Mouse (Mus musculus) cerebellum, postnatal 4 days (tissue): ENCODE data around the gene Parp14.
A peak's percentile ranks its signal among the peaks of the same experiment; 100 is the strongest.

Experiments
- DNase-seq, 2 experiments: peaks; one replicate each; pipeline ENCODE4 v3.0.0; 2022; ENCODE audit warnings: low spot score in 2 of 2, mixed read lengths in 1 of 2

Parp14 gene

DNA sequence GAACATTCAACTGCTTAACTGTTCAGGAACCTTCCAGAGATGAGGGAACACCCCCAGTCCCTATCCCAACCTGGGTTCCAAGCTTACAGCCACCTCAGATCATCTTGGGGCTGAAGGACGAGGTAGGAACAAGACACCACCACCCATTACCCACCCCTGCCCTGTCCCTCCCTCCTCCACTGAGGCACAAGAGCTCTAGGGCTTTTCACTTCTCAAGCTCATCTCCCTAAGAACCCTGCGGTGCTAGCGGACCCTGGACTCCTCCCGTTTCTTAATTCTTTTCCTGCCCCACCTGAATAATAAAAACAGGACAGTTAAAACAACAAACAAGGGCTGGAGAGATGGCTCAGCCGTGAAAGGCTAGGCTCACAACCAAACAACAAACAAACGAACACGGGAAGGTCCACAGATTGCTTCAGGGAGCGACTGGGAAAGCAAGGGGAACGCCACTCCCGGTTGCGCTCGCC lies 730 bp downstream of the Parp14 start:
- DNase-seq: no peak

DNA sequence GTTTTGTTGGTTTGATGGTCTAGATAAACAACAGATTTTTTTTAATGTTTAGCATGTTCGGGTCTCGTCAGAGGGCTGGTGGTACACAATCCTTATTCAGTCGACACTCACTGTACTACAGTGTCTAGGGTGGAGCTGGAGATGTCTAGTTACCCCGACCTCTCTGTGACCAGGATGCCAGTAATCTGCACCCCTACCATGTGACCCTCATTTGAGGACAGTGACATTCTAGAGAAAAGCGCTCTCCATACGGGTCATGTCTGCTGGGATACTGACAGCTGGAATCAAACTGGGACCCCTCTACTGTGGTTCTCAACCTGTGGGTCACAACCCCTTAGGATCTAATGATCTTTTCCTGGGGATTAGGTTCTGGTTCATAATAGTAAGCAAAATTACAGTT lies 1.7 kb downstream of the Parp14 start:
- DNase-seq: no peak

GRCm38 (mm10) chr16:35869126-35869525 lies 2.2 kb downstream of the Parp14 start:
- no peak for DNase-seq

DNA sequence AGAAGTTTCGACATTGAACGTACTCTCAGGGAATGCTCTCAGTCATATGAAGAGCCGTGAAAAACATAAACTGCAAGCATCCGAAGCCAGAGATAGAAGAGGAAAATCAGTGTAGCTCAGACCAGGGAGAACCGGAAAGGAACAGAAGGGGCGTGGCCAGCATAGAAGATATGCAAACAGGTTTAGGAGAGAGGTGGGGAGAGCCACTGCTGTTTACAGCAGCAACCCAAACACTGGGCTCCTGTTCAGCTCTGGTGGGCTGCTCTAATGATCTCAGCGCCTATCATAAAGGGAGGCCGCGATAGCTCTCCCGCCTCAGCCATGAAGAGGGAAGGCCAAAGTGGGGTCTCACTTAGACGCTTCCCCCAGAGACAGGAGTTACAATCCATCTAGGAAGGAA lies 3.6 kb downstream of the Parp14 start:
- no peak for DNase-seq

DNA sequence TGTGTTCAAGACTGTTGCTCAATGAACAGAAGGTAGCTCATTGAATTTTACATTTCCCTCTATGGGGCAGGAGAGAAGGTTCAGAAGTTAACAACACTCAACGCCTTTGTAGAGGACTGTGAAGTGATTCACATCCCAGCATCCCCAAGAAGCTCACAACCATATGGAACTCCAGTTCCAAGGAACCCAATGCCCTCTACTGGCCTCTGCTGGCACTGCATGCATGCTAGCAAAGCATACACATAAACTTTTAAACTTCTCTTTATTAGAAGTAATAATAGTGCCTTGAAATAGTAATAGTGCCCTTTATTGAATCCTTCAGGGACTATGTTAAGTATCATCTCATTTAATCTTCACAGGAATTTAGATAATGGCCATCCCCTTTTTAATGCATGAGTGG lies 9.3 kb downstream of the Parp14 start:
- DNase-seq: no peak

DNA sequence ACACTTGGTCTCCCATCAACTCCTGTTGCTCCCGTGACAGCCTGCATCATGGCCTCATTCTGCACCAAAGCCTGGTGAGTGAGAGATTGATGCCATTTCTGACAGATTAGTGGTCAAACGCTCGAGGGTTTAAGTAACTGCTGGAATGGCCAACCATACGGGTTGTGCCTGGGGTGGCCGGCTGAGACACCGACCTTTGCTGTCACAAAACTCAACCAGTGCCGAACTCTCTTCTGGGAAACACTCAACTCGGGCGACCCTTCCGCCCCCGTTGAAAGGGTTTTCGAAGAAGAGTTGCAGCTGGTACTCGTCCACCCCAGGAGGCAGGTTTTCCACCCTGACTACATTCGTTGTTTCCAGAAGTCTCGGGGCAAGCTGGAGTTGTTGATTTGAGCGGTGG lies 11.1 kb downstream of the Parp14 start:
- no peak for DNase-seq

DNA sequence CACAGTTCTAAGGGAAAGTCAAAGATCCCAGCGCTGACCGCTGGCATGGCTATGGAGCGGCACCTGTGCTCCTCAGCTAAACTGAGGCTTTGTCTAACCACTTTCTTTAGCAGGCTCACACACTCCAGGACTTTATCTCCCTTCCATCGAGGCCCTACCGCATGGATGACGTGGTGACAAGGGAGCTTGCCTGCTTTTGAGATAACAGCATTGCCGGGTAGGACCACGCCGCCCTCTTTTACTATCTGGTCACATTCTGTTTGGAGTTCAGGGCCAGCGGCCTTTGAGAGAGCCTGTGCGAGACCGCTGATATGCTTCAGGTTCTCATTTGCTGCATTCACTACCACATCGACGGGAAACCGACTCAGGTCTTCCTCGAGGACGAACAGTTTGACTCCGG lies 14.6 kb downstream of the Parp14 start:
- no peak for DNase-seq

DNA sequence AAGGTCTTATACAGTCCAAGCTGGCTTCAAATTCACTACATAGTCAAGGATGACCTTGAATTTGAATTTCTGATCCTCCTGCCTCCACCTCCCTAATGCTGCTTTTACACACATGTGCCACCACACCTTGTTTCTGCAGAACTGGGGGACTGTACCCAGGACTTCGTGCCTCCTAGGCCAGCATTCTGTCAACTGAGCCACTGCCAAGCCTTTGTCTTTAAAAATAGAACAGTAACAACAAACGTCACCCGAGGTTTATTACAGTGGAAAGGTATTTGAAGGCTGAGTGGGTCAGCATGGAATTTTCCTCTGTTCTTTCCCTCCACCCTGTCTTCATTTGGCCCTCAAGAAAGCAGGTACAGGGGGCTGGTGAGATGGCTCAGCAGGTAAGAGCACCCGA lies 15.5 kb downstream of the Parp14 start:
- no peak for DNase-seq

- DNase-seq: no peak
Observed at GRCm38 (mm10) chr16:35847138-35847537, 24.2 kb downstream of the Parp14 start.

DNA sequence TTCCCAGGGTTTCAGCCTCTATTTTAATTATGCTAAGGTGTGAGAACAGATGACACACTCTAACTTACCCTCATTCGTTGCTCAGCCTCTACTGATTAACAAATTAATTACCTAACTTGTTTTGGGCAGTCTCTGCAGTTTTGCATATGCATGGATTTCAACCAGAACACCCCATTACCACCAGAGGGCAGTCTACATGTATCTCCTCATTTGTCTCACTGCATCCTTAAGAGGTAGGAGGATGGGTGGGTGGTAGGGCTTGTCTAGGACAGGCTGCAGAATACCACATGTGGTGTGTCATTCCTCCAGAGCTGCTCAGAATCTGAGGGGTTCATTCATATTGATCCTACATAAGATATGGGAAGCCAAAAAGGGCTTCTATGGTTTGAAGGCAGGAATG lies 31.7 kb downstream of the Parp14 start:
- DNase-seq: no peak

GRCm38 (mm10) chr16:35834653-35835052 lies 36.7 kb downstream of the Parp14 start:
- DNase-seq: no peak

DNA sequence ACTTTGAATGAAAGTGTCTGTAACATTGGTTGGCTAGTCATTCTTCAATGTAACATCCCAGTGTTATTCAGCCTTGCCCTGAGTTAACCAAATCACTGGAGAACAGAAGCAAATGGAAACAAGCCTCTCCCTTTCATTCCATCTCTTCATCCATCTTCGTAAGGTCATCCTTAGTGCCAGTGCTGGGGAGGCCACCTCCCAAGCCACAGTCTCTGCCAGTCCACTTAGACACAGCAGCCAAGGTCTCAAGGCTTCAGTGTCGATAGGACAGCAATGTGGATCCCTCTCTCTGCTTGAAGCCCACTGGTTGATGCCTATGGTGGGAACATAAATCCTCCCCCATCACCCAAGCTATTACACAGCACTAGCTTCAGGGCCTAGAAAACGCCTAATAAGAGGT lies 38.4 kb downstream of the Parp14 start:
- no peak for DNase-seq

- no peak for DNase-seq
Observed at GRCm38 (mm10) chr16:35829999-35830398, 41.3 kb downstream of the Parp14 start.

DNA sequence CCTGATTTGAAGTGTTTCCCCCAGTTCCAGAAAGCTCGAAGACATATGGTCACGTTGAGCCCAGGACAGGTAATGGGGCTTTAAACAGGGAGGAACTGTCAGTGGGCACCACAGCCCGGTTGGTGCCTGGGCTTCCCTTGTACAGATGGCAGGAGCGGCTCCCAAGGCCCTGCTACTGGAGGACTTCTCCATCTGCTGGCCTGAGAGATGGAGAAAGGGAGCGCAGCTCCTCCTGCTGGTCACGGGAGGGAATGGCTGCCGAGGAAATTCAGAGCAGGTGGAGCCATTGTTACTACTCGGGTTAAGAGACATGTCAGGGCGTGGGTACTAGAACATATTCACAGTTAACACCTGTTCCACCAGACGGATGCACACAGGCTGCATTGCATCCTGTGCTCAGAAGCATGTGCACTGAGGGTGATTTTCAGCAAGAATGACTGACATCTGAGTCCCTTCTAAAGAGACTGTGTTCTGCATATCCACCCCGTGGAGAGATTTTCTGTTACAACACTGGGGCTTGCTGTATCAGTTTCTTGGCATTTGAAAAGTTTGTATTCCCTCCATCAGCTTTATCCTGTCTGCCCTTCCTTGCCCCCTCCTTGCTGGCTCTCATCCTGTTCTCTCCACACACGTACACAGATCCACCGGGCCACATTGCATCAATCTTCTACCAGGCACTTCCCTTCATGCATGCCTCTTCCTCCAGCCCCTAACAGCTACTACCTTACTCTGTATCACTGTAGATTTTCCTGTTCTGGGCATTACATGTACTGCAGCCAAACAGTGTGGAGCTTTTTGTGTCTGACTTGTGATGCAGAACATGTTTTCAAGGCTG lies 53.9 kb downstream of the Parp14 start:
- DNase-seq: peak; percentile 86 to 90

DNA sequence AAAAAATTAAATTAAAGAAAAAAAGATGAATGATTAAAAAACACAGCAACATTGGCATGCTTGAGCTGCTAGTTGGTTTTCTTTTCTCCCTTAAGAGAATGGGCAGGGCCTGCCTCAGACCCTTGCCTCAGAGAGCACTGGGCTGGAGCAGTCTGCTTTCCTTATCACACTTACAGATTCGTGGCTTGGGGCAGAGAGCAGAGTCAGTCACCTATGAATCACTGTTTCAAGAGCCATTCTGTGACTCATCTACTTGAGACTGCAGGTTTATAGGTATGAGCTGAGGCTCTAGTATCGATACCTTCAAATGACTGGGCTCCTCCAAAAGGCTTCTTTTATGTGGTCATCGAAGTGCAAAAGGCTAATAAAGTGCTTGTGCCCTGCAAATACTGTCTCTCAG lies 58.2 kb downstream of the Parp14 start:
- no peak for DNase-seq

- no peak for DNase-seq
Observed at GRCm38 (mm10) chr16:35808838-35809237, 62.5 kb downstream of the Parp14 start.

- no peak for DNase-seq
Observed at GRCm38 (mm10) chr16:35807663-35807992, 63.7 kb downstream of the Parp14 start.

GRCm38 (mm10) chr16:35806973-35807662 lies 64.2 kb downstream of the Parp14 start:
- DNase-seq: no peak

DNA sequence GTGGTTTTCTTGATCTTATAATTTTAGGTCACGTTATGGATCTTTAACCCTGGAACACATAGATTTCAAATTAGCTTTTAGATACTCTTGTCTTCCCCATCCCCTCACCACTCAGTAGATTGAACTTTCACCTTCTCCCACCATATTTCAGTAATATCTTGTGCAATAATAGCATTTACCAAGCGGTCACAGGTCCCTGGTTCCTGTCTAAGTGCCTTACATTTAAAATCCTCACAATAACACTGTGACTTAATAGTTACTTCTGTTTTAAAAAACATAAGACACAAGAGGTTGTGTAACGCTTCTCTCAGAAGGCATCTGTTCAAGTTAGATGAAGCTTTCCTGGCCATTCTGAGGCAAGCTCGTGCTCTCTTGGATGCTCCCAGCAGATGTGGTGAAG lies 67.6 kb downstream of the Parp14 start:
- DNase-seq: no peak

DNA sequence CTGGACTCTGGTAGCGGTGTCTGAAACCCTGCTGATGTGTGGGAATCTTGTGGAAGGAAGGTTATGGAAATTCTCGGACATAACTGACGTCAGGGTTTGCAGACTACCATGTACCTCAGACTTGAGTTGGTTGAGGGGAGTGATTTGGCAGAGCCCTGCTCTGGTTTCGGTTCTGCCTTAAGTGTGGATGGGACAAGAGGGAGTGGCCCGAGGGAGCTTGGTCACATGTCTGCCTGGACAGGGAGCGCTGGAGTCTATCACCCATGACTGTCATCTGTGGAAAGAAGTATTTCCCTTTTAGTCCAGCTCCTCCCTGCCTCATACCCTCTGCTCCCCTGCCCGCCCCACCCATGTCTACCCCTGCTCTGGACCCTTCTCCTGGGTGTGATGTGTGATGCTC lies 69.2 kb downstream of the Parp14 start:
- DNase-seq: no peak

DNA sequence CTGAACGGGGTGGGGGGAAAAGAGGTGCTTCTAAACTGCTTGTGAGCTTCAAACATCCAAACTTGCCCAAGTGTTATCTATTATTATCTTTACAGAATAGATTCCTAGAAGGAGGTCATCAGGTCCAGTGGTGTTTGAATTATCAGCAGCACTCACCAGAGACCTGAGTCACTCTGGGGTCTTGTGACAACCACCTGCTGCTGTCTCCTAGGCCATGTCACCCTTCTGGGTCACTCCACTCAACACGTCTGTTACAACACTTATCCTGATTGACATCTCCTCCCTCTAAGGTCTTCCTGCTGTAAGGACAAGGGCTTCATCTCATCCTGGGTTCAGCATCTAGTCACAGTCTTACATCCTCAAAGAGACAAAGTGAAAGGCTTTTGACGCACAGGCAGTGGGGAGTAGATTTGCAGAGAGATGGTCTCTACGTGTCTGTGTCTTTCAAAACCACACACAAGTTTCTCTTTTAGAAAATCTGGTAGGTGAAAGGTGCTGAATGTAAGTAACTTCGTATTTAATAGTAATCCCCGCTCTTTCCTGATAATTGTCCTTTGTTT lies 79.3 kb downstream of the Parp14 start:
- no peak for DNase-seq

DNA sequence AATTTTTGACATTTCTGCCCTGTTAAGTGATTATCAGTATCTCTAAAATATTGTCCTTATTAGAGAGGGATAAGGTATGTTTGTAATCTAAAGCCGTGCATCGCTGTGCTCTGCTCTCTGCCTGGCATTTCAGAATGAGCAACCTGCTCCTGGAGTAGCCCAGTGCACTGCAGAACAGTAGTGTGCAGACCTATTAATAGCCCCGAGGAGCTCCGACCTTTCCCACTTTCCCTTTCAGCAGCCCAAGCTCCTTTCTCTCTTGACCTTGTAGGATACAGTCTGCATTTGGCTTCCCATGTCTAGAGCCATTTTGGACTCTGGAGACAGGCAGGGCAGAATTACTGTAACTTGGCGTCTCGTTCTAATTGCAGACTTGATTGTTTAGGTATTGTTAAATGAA lies 83.0 kb downstream of the Parp14 start:
- no peak for DNase-seq

DNA sequence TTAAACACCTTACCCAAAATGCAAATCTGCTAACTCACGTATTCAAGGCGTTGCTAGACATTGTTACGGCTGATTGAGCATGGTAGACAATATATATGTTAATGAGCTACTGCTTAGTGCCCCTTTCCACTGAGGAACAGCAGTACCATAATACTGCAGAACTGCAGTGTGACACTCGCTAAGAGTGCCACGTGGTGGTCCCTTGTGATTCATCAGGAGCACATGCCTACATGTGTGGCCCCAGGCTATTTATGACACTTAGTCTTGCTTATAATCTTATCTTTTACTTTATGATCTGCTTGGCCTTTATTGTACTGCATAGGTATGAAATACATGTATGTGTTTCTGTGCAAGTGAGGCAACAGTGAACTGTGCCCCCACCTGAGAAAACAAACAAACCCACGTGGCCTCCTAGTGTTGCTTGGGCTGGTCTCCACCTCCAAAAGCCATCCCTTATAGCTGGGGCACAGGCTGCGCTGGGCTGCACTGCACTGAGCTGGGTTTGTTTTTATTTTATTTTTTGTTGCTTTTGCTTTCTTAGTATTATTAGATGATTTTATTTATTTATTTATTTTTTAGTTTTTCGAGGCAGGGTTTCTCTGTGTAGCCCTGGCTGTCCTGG lies 83.7 kb downstream of the Parp14 start:
- DNase-seq: no peak
